Mouse (Mus musculus) hindbrain, embryonic 11.5 days (tissue): ENCODE measurements around the gene Atp2a2. TPM values are rescaled to one million over a fixed set of nuclear protein-coding genes. Genes with fewer than 3 reads are reported as not detected.

Experiments
- ATAC-seq: fragments of 200-750 bp; cut with Nextera tagmentation; 2 replicates; pipeline ENCODE4 v1.8.0; 2017; ENCODE audit warnings: mild to moderate bottlenecking, moderate TSS enrichment, moderate library complexity; ENCODE audit not compliant: low FRiP score
- DNase-seq: peaks from one replicate; pipeline ENCODE4 v3.0.0-alpha.2; 2015; ENCODE audit warnings: low spot score
- H3K27ac ChIP-seq: fragments of 300-500 bp; sonication (generic); 2 replicates; pipeline ENCODE4 v1.5.1; 2014; ENCODE audit warnings: mild to moderate bottlenecking, low read depth, low read length
- H3K27me3 ChIP-seq: fragments of 300-500 bp; sonication (generic); 2 replicates; pipeline ENCODE4 v1.6.1; 2014; ENCODE audit warnings: mild to moderate bottlenecking, low read length, moderate library complexity, mixed read lengths; ENCODE audit not compliant: control insufficient read depth, insufficient read depth
- H3K36me3 ChIP-seq: fragments of 300-500 bp; sonication (generic); 2 replicates; pipeline ENCODE4 v1.6.1; 2014; ENCODE audit warnings: mild to moderate bottlenecking, low read length, moderate library complexity, mixed read lengths; ENCODE audit not compliant: control insufficient read depth, insufficient read depth
- H3K4me1 ChIP-seq: fragments of 300-500 bp; sonication (generic); replicated peaks from 2 replicates; pipeline ENCODE4 v1.6.1; 2014; ENCODE audit warnings: low read length, mixed read lengths; ENCODE audit not compliant: control insufficient read depth, insufficient read depth
- H3K4me2 ChIP-seq: fragments of 300-500 bp; sonication (generic); replicated peaks from 2 replicates; pipeline ENCODE4 v1.6.1; 2014; ENCODE audit warnings: mild to moderate bottlenecking, low read depth, low read length
- H3K4me3 ChIP-seq: fragments of 300-500 bp; sonication (generic); 2 replicates; pipeline ENCODE4 v1.5.1; 2014; ENCODE audit warnings: low read depth, low read length
- H3K9ac ChIP-seq: fragments of 300-500 bp; sonication (generic); 2 replicates; pipeline ENCODE4 v1.6.1; 2014; ENCODE audit warnings: low read depth, low read length
- H3K9me3 ChIP-seq: fragments of 300-500 bp; sonication (generic); 2 replicates; pipeline ENCODE4 v1.6.1; 2016; ENCODE audit warnings: low read length; ENCODE audit not compliant: control insufficient read depth
- WGBS: fragments of 180-500 bp; shearing (Covaris S2); extraction: QIAGEN DNeasy Blood & Tissue Kit; methylation state at CpG from one replicate; pipeline ENCODE4 v1.1.7; 2014; 5-methylcytosine and 5-hydroxymethylcytosine counted together
- polyA plus RNA-seq: library from polyadenylated mRNA; unstranded; fragments of >200 nt; fragmentation: Nextera tagmentation; extraction: Ambion mirVana; gene quantifications from 2 replicates; pipeline ENCODE4 v1.2.1, GENCODE M21; 2014

Gene Atp2a2
- polyA plus RNA-seq, 1 experiment from 2014 or later = 50.2 TPM

GRCm38 (mm10) chr5:122455584-122455983 lies 46.4 kb downstream of the Atp2a2 start:
- no peak overlapping the region for H3K4me2 ChIP-seq
- WGBS = 97% methylated on average over 3 of the region's 3 CpGs
- H3K36me3 ChIP-seq = peaks cover 17% of the 10 kb centered on the region
- H3K4me3 ChIP-seq = no peak overlapping the region
- H3K9me3 ChIP-seq = no peaks in the 10 kb centered on the region
- no peaks in the 10 kb centered on the region for H3K4me1 ChIP-seq
- no peak overlapping the region for H3K27ac ChIP-seq
- no peaks in the 10 kb centered on the region for H3K27me3 ChIP-seq
- ATAC-seq (no peak), DNase-seq (no peak)
- no peak overlapping the region for H3K9ac ChIP-seq

GRCm38 (mm10) chr5:122454883-122455282 lies 47.1 kb downstream of the Atp2a2 start:
- no peak overlapping the region for H3K4me3 ChIP-seq
- no peak overlapping the region for H3K9ac ChIP-seq
- no peak for DNase-seq
- peaks cover 17% of the 10 kb centered on the region for H3K36me3 ChIP-seq
- no peak for ATAC-seq
- WGBS = 91% methylated on average over 3 of the region's 3 CpGs
- H3K4me2 ChIP-seq = no peak overlapping the region
- H3K27me3 ChIP-seq = no peaks in the 10 kb centered on the region
- no peaks in the 10 kb centered on the region for H3K4me1 ChIP-seq
- H3K9me3 ChIP-seq = no peaks in the 10 kb centered on the region
- no peak overlapping the region for H3K27ac ChIP-seq

- no peak overlapping the region for H3K4me2 ChIP-seq
- no peaks in the 10 kb centered on the region for H3K27me3 ChIP-seq
- no peak overlapping the region for H3K9ac ChIP-seq
- H3K27ac ChIP-seq = no peak overlapping the region
- no peak for ATAC-seq
- H3K4me1 ChIP-seq = no peaks in the 10 kb centered on the region
- peaks cover 17% of the 10 kb centered on the region for H3K36me3 ChIP-seq
- WGBS = 98% methylated on average over 4 of the region's 4 CpGs
- DNase-seq = no peak
- no peaks in the 10 kb centered on the region for H3K9me3 ChIP-seq
- H3K4me3 ChIP-seq = no peak overlapping the region
Observed at GRCm38 (mm10) chr5:122454442-122454841, 47.6 kb downstream of the Atp2a2 start.

- ATAC-seq (no peak), DNase-seq (no peak)
- Histone ChIP-seq H3K36me3 (peaks cover 13% of the 10 kb centered on the region), H3K9ac (no peak overlapping the region), H3K27ac (no peak overlapping the region), H3K9me3 (no peaks in the 10 kb centered on the region), H3K4me1 (no peaks in the 10 kb centered on the region), H3K27me3 (no peaks in the 10 kb centered on the region), H3K4me3 (no peak overlapping the region), H3K4me2 (no peak overlapping the region)
- WGBS = 83% methylated on average over 6 of the region's 6 CpGs
Observed at GRCm38 (mm10) chr5:122453188-122453587, 48.8 kb downstream of the Atp2a2 start.

GRCm38 (mm10) chr5:122452194-122452593 lies 49.8 kb downstream of the Atp2a2 start:
- no peaks in the 10 kb centered on the region for H3K9me3 ChIP-seq
- peaks cover 8% of the 10 kb centered on the region for H3K36me3 ChIP-seq
- 83% methylated on average over 7 of the region's 7 CpGs for WGBS
- DNase-seq (no peak), ATAC-seq (no peak)
- H3K4me2 ChIP-seq = no peak overlapping the region
- H3K9ac ChIP-seq = no peak overlapping the region
- no peaks in the 10 kb centered on the region for H3K4me1 ChIP-seq
- no peak overlapping the region for H3K27ac ChIP-seq
- no peak overlapping the region for H3K4me3 ChIP-seq
- H3K27me3 ChIP-seq = no peaks in the 10 kb centered on the region

GRCm38 (mm10) chr5:122451324-122451723 lies 50.7 kb downstream of the Atp2a2 start:
- no peak for DNase-seq
- Histone ChIP-seq H3K27ac (no peak overlapping the region), H3K9ac (no peak overlapping the region), H3K4me1 (no peaks in the 10 kb centered on the region), H3K9me3 (no peaks in the 10 kb centered on the region), H3K4me3 (no peak overlapping the region), H3K27me3 (no peaks in the 10 kb centered on the region), H3K36me3 (peaks cover 8% of the 10 kb centered on the region), H3K4me2 (no peak overlapping the region)
- no peak for ATAC-seq
- WGBS = 88% methylated on average over 5 of the region's 5 CpGs

DNA sequence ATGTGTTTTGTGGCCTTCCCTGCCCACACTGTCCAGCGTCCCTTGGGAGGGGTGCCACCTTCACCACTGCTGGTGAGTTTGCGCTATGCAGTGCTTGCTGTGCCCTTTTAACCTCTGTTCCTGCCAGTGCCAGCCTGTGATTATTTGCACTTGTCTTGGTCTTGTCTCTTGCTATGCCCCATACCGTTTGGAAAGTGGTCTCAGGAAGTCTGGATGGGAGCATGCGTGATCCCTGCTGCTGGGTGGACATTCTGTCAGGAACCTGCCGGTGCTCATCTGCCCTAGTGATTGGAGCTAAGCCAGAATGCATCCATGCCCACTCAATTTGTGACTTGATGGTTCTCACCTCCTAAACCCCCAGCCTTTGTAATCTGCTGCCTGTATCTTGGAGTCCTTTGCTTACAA lies 51.1 kb downstream of the Atp2a2 start:
- Histone ChIP-seq H3K4me3 (no peak overlapping the region), H3K9ac (no peak overlapping the region), H3K9me3 (no peaks in the 10 kb centered on the region), H3K27ac (no peak overlapping the region), H3K4me2 (no peak overlapping the region), H3K27me3 (no peaks in the 10 kb centered on the region), H3K4me1 (no peaks in the 10 kb centered on the region), H3K36me3 (peaks cover 8% of the 10 kb centered on the region)
- ATAC-seq (no peak), DNase-seq (no peak)
- 76% methylated on average over 5 of the region's 5 CpGs for WGBS

DNA sequence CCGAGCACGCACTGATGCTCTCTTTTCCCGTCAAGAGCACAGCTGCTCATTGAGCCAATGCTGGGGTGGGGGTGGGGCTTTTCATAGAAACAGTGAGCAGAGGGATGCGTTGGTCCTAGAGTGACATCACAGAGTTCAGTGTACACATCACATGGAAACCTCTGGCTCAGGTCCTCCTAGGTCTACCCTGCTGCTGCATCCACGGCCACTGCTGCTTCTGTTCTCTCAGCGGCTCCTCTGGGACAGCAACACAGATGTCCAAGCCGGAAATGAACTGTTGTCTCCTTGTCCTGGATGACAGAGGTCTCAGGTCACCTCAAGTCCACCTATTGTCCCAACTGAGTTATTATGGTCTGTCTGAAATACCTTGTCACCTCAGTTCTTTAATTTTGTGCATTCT lies 52.1 kb downstream of the Atp2a2 start:
- H3K4me1 ChIP-seq = no peaks in the 10 kb centered on the region
- no peaks in the 10 kb centered on the region for H3K27me3 ChIP-seq
- WGBS = 35% methylated on average over 7 of the region's 7 CpGs
- H3K9ac ChIP-seq = no peak overlapping the region
- no peaks in the 10 kb centered on the region for H3K9me3 ChIP-seq
- no peak overlapping the region for H3K27ac ChIP-seq
- ATAC-seq = no peak
- no peak overlapping the region for H3K4me3 ChIP-seq
- DNase-seq = peak; percentile 39
- H3K4me2 ChIP-seq = no peak overlapping the region
- peaks cover 3% of the 10 kb centered on the region for H3K36me3 ChIP-seq

DNA sequence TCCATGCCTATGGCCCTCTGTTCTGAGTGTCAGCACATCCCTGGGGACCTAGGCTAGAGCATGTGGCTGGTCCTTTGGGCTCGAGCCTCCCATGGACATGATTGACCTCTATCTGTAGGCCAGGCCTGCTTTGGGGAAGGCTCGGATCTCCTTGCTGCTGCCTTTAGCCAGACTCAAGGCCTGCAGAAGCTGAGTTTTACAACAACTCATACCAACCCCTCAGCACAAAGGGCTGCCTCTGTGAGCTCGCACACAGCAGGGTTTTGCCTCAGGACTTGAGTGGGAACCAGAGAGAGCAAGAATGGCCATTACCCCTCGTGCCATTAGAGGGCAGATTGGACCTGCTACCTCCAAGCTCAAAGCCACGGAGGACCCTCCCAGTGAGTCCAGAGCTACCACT lies 53.2 kb downstream of the Atp2a2 start:
- Histone ChIP-seq H3K36me3 (0 out of 2 replicates have a peak, but pooled peaks cover 3% of the 10 kb centered on the region), H3K9ac (no peak overlapping the region), H3K9me3 (no peaks in the 10 kb centered on the region), H3K27ac (no peak overlapping the region), H3K4me3 (no peak overlapping the region), H3K27me3 (no peaks in the 10 kb centered on the region), H3K4me1 (no peaks in the 10 kb centered on the region), H3K4me2 (no peak overlapping the region)
- DNase-seq (no peak), ATAC-seq (no peak)
- 81% methylated on average over 5 of the region's 5 CpGs for WGBS
